In the genomic region with DNA sequence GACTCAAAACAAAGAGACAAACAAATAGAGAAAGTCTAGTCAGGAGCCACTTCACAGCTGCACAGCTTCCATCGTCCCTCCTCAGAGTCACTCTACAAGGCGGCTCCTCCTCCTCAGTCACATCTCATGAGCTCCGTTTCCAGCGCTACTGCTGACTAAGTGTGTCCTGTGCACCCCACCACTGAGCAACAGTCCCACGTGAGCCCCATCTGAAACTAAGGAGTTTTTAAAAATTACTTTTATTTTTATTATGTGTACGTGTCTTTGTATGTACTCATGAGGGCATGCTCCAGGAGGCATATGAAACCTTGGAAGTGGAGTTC, we compare ENCODE assay signal across 17 mouse cellular contexts. TPM values are rescaled to one million over a fixed set of nuclear protein-coding genes. Genes with fewer than 3 reads are reported as not detected.
DNase-seq lines count a peak whose midpoint lies in the region; ATAC-seq and TF ChIP-seq lines count a peak whose summit lies in the region.
"Had no signal": no experiment of that assay in that cellular context is flagged by ENCODE, and none has a peak within 500 bp of the region (broad histone marks: within the 10 kb centered on the region; RNA-seq: fewer than 3 reads in every experiment).

No protein-coding gene starts in this region.

- no peak overlapping the region for H3K4me2 ChIP-seq in lung, embryonic 14.5 days
- no peak overlapping the region for H3K4me2 ChIP-seq in intestine, postnatal 0 days (replicated peaks; ENCODE audit: low read depth)
- H3K4me2 ChIP-seq in forebrain, embryonic 16.5 days (ENCODE audit: low read length), result no peak overlapping the region
- H3K4me2 ChIP-seq: embryonic facial prominence, embryonic 13.5 days; midbrain, embryonic 13.5 days had no signal

- H3K36me3 ChIP-seq in kidney, adult 2 months (ENCODE audit: control insufficient read depth, insufficient read depth, low read length), result no peaks in the 10 kb centered on the region
- H3K36me3 ChIP-seq in lung, embryonic 14.5 days (ENCODE audit: insufficient read depth), result 0 out of 2 replicates have a peak, but pooled peaks cover 8% of the 10 kb centered on the region
- H3K36me3 ChIP-seq in intestine, postnatal 0 days (ENCODE audit: control insufficient read depth, insufficient read depth), result no peaks in the 10 kb centered on the region; the same call in 1 of the 2 replicates
- no peaks in the 10 kb centered on the region for H3K36me3 ChIP-seq in forebrain, embryonic 16.5 days (ENCODE audit: control insufficient read depth, insufficient read depth)

- H3K4me3 ChIP-seq in kidney, adult 2 months (ENCODE audit: insufficient read depth, low read depth, low read length), result no peak overlapping the region
- no peak overlapping the region for H3K4me3 ChIP-seq in lung, embryonic 14.5 days (ENCODE audit: low read depth, low read length)
- H3K4me3 ChIP-seq in intestine, postnatal 0 days (ENCODE audit: low read depth, low read length), result no peak overlapping the region
- H3K4me3 ChIP-seq in forebrain, embryonic 16.5 days (replicated peaks; ENCODE audit: low read length), result no peak overlapping the region
- H3K4me3 ChIP-seq: embryonic facial prominence, embryonic 13.5 days; forebrain, embryonic 10.5 days; midbrain, embryonic 13.5 days had no signal

- WGBS in kidney, adult 2 months, result 72% methylated on average over 6 of the region's 6 CpGs
- WGBS in lung, embryonic 14.5 days, result 75% methylated on average over 6 of the region's 6 CpGs
- WGBS in intestine, postnatal 0 days, result 84% methylated on average over 6 of the region's 6 CpGs
- 94% methylated on average over 6 of the region's 6 CpGs for WGBS in forebrain, embryonic 16.5 days

- TF ChIP-seq POLR2A in kidney, adult 2 months (IDR thresholded peaks at IDR 0.05; ENCODE audit: low read depth, low read length), result no peak

- H3K4me1 ChIP-seq in kidney, adult 2 months (ENCODE audit: control insufficient read depth, insufficient read depth, low read length), result no peaks in the 10 kb centered on the region; the same call in 1 of the 2 replicates
- peaks cover 21% of the 10 kb centered on the region for H3K4me1 ChIP-seq in lung, embryonic 14.5 days (ENCODE audit: insufficient read depth)
- peaks cover 9% of the 10 kb centered on the region for H3K4me1 ChIP-seq in intestine, postnatal 0 days (replicated peaks; ENCODE audit: control insufficient read depth, insufficient read depth, low read length)
- peaks cover 4% of the 10 kb centered on the region; the same call in 1 of the 2 replicates for H3K4me1 ChIP-seq in forebrain, embryonic 16.5 days (replicated peaks; ENCODE audit: control insufficient read depth, insufficient read depth, low read length)

- H3K27me3 ChIP-seq in kidney, adult 2 months (replicated peaks; ENCODE audit: control insufficient read depth, insufficient read depth, low read length), result no peaks in the 10 kb centered on the region
- no peaks in the 10 kb centered on the region for H3K27me3 ChIP-seq in lung, embryonic 14.5 days (ENCODE audit: insufficient read depth, low read length)
- no peaks in the 10 kb centered on the region for H3K27me3 ChIP-seq in intestine, postnatal 0 days (replicated peaks; ENCODE audit: control insufficient read depth, insufficient read depth, low read length)
- H3K27me3 ChIP-seq in forebrain, embryonic 16.5 days (replicated peaks; ENCODE audit: control insufficient read depth, insufficient read depth, low read length), result no peaks in the 10 kb centered on the region
- H3K27me3 ChIP-seq: embryonic facial prominence, embryonic 13.5 days; midbrain, embryonic 13.5 days had no signal

- no peak for ATAC-seq in lung, embryonic 14.5 days (ENCODE audit: insufficient read depth)
- ATAC-seq in intestine, postnatal 0 days, result no peak
- no peak for ATAC-seq in forebrain, embryonic 16.5 days
- ATAC-seq: midbrain, embryonic 13.5 days had no signal

- DNase-seq in heart, adult 11 months, result peak; percentile 96
- DNase-seq in heart, postnatal 4 days, result no peak
- no peak for DNase-seq in kidney, adult 2 months
- no peak for DNase-seq in kidney, postnatal 14 days
- no peak for DNase-seq in lung, embryonic 14.5 days
- DNase-seq in lung, adult 18-20 months, result no peak
- DNase-seq: cerebellum, adult 11-12 months had no signal

- no peaks in the 10 kb centered on the region for H3K9me3 ChIP-seq in lung, embryonic 14.5 days (ENCODE audit: low read depth, low read length)
- no peaks in the 10 kb centered on the region for H3K9me3 ChIP-seq in intestine, postnatal 0 days (ENCODE audit: control insufficient read depth)
- H3K9me3 ChIP-seq in forebrain, embryonic 16.5 days (ENCODE audit: control insufficient read depth, low read length), result no peaks in the 10 kb centered on the region
- H3K9me3 ChIP-seq: embryonic facial prominence, embryonic 13.5 days; forebrain, embryonic 10.5 days; midbrain, embryonic 13.5 days had no signal

- no peak for TF ChIP-seq CTCF in kidney, adult 2 months (conservative IDR thresholded peaks at IDR 0.05; ENCODE audit: insufficient read depth, insufficient read length, low read depth, low read length)
- no peak for TF ChIP-seq CTCF in lung, embryonic 14.5 days (IDR thresholded peaks at IDR 0.05; ENCODE audit: low read depth)
- no peak for TF ChIP-seq CTCF in intestine, postnatal 0 days (IDR thresholded peaks at IDR 0.05; ENCODE audit: low read depth)

- no peak overlapping the region for H3K9ac ChIP-seq in lung, embryonic 14.5 days
- no peak overlapping the region for H3K9ac ChIP-seq in intestine, postnatal 0 days (ENCODE audit: low read depth, low read length)
- no peak overlapping the region for H3K9ac ChIP-seq in forebrain, embryonic 16.5 days (replicated peaks; ENCODE audit: low read depth, low read length)
- H3K9ac ChIP-seq: embryonic facial prominence, embryonic 13.5 days; midbrain, embryonic 13.5 days had no signal

- H3K27ac ChIP-seq in kidney, adult 2 months (ENCODE audit: insufficient read depth, low read depth, low read length), result peak overlapping the region; percentile 14; the same call in 1 of the 2 replicates
- H3K27ac ChIP-seq in lung, embryonic 14.5 days (ENCODE audit: low read depth), result peak overlapping the region; percentile 63; the same call in 1 of the 2 replicates
- peak overlapping the region; percentile 57 for H3K27ac ChIP-seq in intestine, postnatal 0 days (ENCODE audit: low read depth, low read length)
- H3K27ac ChIP-seq in forebrain, embryonic 16.5 days (ENCODE audit: low read length), result no peak overlapping the region
- H3K27ac ChIP-seq: embryonic facial prominence, embryonic 13.5 days; forebrain, embryonic 10.5 days; midbrain, embryonic 13.5 days had no signal

RNA-seq across cellular contexts. Expression of a gene that starts 34.2 kb away (rescaled TPM):
- 10 to 100 TPM; 35.3 to 36.3 TPM for total RNA-seq in heart, postnatal 4 days (2021)
- polyA plus RNA-seq in kidney, adult 2 months (2012; rRNA removed), result 3.6 and 4.2 TPM in 2 replicates
- polyA plus RNA-seq in lung, embryonic 14.5 days (2014; fragmentation: Nextera tagmentation; extraction: Ambion mirVana), result 38.5 and 42.3 TPM in 2 replicates
- polyA plus RNA-seq in intestine, postnatal 0 days (2015; fragmentation: Nextera tagmentation; extraction: Ambion mirVana), result 9.8 and 10.6 TPM in 2 replicates
- polyA plus RNA-seq in forebrain, embryonic 16.5 days (2015; fragmentation: Nextera tagmentation; extraction: Ambion mirVana), result 62.6 and 70.2 TPM in 2 replicates

RNA-seq across cellular contexts. Expression of a gene that starts 47.9 kb away (rescaled TPM):
- total RNA-seq in heart, postnatal 4 days (2021), result not detected
- not detected in 2 replicates for polyA plus RNA-seq in kidney, adult 2 months (2012; rRNA removed)
- not detected in 2 replicates for polyA plus RNA-seq in lung, embryonic 14.5 days (2014; fragmentation: Nextera tagmentation; extraction: Ambion mirVana)
- not detected in 2 replicates for polyA plus RNA-seq in intestine, postnatal 0 days (2015; fragmentation: Nextera tagmentation; extraction: Ambion mirVana)
- not detected in 2 replicates for polyA plus RNA-seq in forebrain, embryonic 16.5 days (2015; fragmentation: Nextera tagmentation; extraction: Ambion mirVana)
- total RNA-seq: granulocyte monocyte progenitor cell, adult 5-6 weeks; layer of hippocampus, postnatal 25 days had no signal
- polyA plus RNA-seq: embryonic facial prominence, embryonic 13.5 days; forebrain, embryonic 10.5 days; limb, embryonic 11.5 days; midbrain, embryonic 13.5 days; neural tube, embryonic 11.5 days; urinary bladder, adult 2 months had no signal

RNA-seq across cellular contexts. Expression of a gene that starts 57.0 kb away (rescaled TPM):
- 1 to 10 TPM; 1.0 to 1.7 TPM for total RNA-seq in heart, postnatal 4 days (2021)
- 0.97 and 1.2 TPM in 2 replicates for polyA plus RNA-seq in kidney, adult 2 months (2012; rRNA removed)
- 2.8 and 3.4 TPM in 2 replicates for polyA plus RNA-seq in lung, embryonic 14.5 days (2014; fragmentation: Nextera tagmentation; extraction: Ambion mirVana)
- 1.2 and 1.5 TPM in 2 replicates for polyA plus RNA-seq in intestine, postnatal 0 days (2015; fragmentation: Nextera tagmentation; extraction: Ambion mirVana)
- 0.46 and 0.56 TPM in 2 replicates for polyA plus RNA-seq in forebrain, embryonic 16.5 days (2015; fragmentation: Nextera tagmentation; extraction: Ambion mirVana)
- total RNA-seq: granulocyte monocyte progenitor cell, adult 5-6 weeks had no signal
